Mouse (Mus musculus): ENCODE measurements around the gene 2610021A01Rik. TPM values are rescaled to one million over a fixed set of nuclear protein-coding genes. Genes with fewer than 3 reads are reported as not detected.
"Not testable (repeated sequence)": the region's sequence is repeated elsewhere in the genome, so short reads cannot be mapped to it uniquely, and the experiment has no call there.

2610021A01Rik gene
- 1.5 TPM for polyA plus RNA-seq (2012; fragmentation: generic; extraction: Trizol)

DNA sequence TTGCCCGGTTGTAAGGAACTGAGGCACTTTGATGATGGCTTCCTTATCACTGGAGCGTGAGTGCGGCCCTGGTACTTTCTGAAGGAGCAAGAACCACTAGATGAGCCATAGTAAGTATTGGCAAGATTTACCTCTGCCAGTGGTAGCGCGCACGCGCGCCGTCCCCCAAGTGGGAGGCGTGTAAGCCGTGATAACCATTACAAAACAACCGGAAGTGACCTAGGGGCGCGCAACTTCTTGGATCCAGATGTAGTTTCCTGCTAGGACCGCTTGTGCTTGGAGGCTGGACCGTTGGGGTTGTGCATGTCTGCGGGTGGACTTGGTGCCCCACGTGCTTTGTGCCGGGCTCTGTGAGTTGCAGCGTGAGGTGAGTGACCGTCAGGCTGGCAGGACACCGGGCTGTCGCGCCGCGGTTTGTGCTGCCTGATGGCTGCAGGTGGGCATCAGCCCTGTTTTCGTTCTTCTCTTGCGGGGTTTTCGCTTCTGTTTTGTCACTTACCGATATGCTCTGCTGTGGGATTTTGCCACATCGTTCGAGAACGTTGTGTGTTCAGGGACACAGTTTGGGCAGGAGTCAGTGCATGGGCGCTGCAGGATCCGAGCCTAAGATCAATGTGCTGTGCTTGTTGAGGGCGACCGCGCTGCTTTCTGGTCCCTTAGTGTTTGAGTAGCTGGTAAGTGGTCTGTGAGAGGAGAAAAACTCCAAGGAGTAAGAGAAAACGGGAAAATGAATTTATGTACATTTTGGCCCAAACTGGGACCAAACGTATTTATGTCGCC lies at the start of gene 2610021A01Rik:
2610021A01Rik (plus strand) TSS at position 197 of the 780 bp plus-strand sequence.
- Histone ChIP-seq H3K4me2 (ENCODE audit: low read depth) (peak within 1 kb of the TSS; percentile 92), H3K27me3 (ENCODE audit: control insufficient read depth, insufficient read depth, insufficient read length) (no peaks in the 10 kb centered on the region), H3K36me3 (ENCODE audit: control insufficient read depth, insufficient read depth) (no peaks in the 10 kb centered on the region), H3K79me2 (ENCODE audit: control insufficient read depth, insufficient read depth) (peaks cover 21% of the 10 kb centered on the region), H3K4me3 (peak within 1 kb of the TSS; percentile 62), H3ac (ENCODE audit: control insufficient read depth, insufficient read length) (peak within 1 kb of the TSS; percentile 11)
- TF ChIP-seq TCF3 (IDR thresholded peaks at IDR 0.05; ENCODE audit: insufficient read length, low read depth) (no peak), REST (IDR thresholded peaks at IDR 0.05; ENCODE audit: insufficient read depth, insufficient read length) (no peak), POLR2AphosphoS2 (IDR thresholded peaks at IDR 0.05; ENCODE audit: insufficient read length, low read depth) (no peak), TCF12 (IDR thresholded peaks at IDR 0.05; ENCODE audit: insufficient read depth, poor library complexity, severe bottlenecking) (no peak), POLR2A (IDR thresholded peaks at IDR 0.05; ENCODE audit: insufficient read length, low read depth) (peak; percentile 58), E2F4 (IDR thresholded peaks at IDR 0.05; ENCODE audit: insufficient read depth) (no peak)

DNA sequence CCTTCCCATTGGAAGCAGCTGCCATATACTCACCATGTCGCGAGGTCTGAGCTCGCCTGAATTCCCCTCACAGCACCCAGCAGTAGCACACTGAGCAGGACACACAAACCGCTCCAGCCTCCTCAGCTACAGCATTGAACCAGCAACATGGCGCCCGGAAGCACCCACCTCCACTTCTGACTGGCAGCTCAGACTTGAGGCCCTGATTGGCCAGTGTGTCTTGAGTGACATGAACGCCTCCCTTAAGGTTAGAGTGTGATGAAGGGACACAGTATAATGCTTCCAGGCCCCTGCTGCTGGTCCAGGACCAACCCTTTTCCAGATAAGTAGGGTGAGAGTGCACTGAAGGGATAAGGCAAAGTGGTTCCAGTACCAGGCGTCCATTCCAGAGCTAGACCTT lies 38.3 kb upstream of the 2610021A01Rik start:
- Histone ChIP-seq H3K4me3 (no peak overlapping the region), H3K4me2 (ENCODE audit: low read depth) (no peak overlapping the region), H3K79me2 (ENCODE audit: control insufficient read depth, insufficient read depth) (no peaks in the 10 kb centered on the region), H3K27me3 (ENCODE audit: control insufficient read depth, insufficient read depth, insufficient read length) (no peaks in the 10 kb centered on the region), H3K36me3 (ENCODE audit: control insufficient read depth, insufficient read depth) (no peaks in the 10 kb centered on the region), H3ac (ENCODE audit: control insufficient read depth, insufficient read length) (no peak overlapping the region)
- TF ChIP-seq TCF3 (IDR thresholded peaks at IDR 0.05; ENCODE audit: insufficient read length, low read depth) (no peak), POLR2AphosphoS2 (IDR thresholded peaks at IDR 0.05; ENCODE audit: insufficient read length, low read depth) (no peak), MYOG (IDR thresholded peaks at IDR 0.05; ENCODE audit: control insufficient read depth in 1 of 3, insufficient read depth in 1 of 3, insufficient read length in 2 of 3, low read depth in 2 of 3) (no peak), POLR2A (IDR thresholded peaks at IDR 0.05; ENCODE audit: insufficient read length, low read depth) (no peak), E2F4 (IDR thresholded peaks at IDR 0.05; ENCODE audit: insufficient read depth) (no peak), SRF (IDR thresholded peaks at IDR 0.05; ENCODE audit: control insufficient read depth, insufficient read length, low read depth) (no peak), CEBPB (IDR thresholded peaks at IDR 0.05; ENCODE audit: insufficient read depth, poor library complexity, severe bottlenecking) (no peak), MYOD1 (IDR thresholded peaks at IDR 0.05; ENCODE audit: control insufficient read depth in 1 of 3, insufficient read length in 2 of 3, low read depth in 2 of 3) (no peak), REST (IDR thresholded peaks at IDR 0.05; ENCODE audit: insufficient read depth, insufficient read length) (no peak), TCF12 (IDR thresholded peaks at IDR 0.05; ENCODE audit: insufficient read depth, poor library complexity, severe bottlenecking) (no peak), MAX (IDR thresholded peaks at IDR 0.05; ENCODE audit: low read depth) (no peak), USF1 (IDR thresholded peaks at IDR 0.05; ENCODE audit: low read depth) (no peak)

DNA sequence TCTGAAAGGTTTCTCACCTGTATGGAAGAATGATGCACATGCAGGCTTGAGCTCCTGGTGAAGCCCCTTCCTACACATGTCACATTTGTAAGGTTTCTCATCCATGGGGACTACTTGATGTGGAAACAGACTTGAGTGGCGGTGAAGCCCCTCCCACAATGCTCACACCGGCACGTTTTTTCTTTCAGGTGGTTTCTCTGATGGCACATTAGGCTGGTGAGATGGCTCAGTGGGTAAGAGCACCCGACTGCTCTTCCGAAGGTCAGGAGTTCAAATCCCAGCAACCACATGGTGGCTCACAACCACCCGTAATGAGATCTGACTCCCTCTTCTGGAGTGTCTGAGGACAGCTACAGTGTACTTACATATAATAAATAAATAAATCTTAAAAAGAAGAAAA lies 25.5 kb upstream of the 2610021A01Rik start, which contains the start of gene Gm6871:
Gm6871 (minus strand) TSS at position 101 of the 400 bp plus-strand sequence.
- not testable (repeated sequence) for H3K27me3 ChIP-seq (ENCODE audit: control insufficient read depth, insufficient read depth, insufficient read length); H3K4me2 ChIP-seq (ENCODE audit: low read depth); H3K4me3 ChIP-seq; H3K36me3 ChIP-seq (ENCODE audit: control insufficient read depth, insufficient read depth); H3K79me2 ChIP-seq (ENCODE audit: control insufficient read depth, insufficient read depth); H3ac ChIP-seq (ENCODE audit: control insufficient read depth, insufficient read length)

DNA sequence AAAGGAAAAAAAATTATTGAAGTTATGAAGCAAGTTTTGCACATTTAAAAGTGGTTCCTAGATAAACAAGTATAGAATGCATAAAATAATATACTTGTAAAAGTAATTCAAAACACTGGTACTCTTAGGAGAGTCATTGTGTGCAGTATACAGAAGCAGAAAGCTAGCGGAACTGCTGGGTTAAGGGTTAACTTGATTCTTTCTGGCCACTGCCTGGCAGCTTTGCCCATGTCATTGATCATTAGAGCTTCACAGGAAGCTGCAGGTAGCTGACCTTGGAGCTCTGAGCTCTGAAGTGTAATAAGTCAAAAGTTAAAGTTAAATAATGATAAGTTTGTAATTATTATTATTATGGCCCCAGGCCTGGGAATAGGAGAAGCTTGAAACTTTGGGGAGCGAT lies 21.1 kb upstream of the 2610021A01Rik start:
- Histone ChIP-seq H3K4me3 (no peak overlapping the region), H3K4me2 (ENCODE audit: low read depth) (no peak overlapping the region), H3ac (ENCODE audit: control insufficient read depth, insufficient read length) (no peak overlapping the region), H3K36me3 (ENCODE audit: control insufficient read depth, insufficient read depth) (no peaks in the 10 kb centered on the region), H3K27me3 (ENCODE audit: control insufficient read depth, insufficient read depth, insufficient read length) (no peaks in the 10 kb centered on the region), H3K79me2 (ENCODE audit: control insufficient read depth, insufficient read depth) (no peaks in the 10 kb centered on the region)
- no peak for TF ChIP-seq MYOG (IDR thresholded peaks at IDR 0.05; ENCODE audit: control insufficient read depth in 1 of 3, insufficient read depth in 1 of 3, insufficient read length in 2 of 3, low read depth in 2 of 3)
- TF ChIP-seq MAX (IDR thresholded peaks at IDR 0.05; ENCODE audit: low read depth), result no peak
- TF ChIP-seq USF1 (IDR thresholded peaks at IDR 0.05; ENCODE audit: low read depth), result no peak
- TF ChIP-seq SRF (IDR thresholded peaks at IDR 0.05; ENCODE audit: control insufficient read depth, insufficient read length, low read depth), result no peak
- no peak for TF ChIP-seq MYOD1 (IDR thresholded peaks at IDR 0.05; ENCODE audit: control insufficient read depth in 1 of 3, insufficient read length in 2 of 3, low read depth in 2 of 3)
- TF ChIP-seq POLR2AphosphoS2 (IDR thresholded peaks at IDR 0.05; ENCODE audit: insufficient read length, low read depth), result no peak
- TF ChIP-seq TCF12 (IDR thresholded peaks at IDR 0.05; ENCODE audit: insufficient read depth, poor library complexity, severe bottlenecking), result no peak
- no peak for TF ChIP-seq CEBPB (IDR thresholded peaks at IDR 0.05; ENCODE audit: insufficient read depth, poor library complexity, severe bottlenecking)
- TF ChIP-seq E2F4 (IDR thresholded peaks at IDR 0.05; ENCODE audit: insufficient read depth), result no peak
- no peak for TF ChIP-seq REST (IDR thresholded peaks at IDR 0.05; ENCODE audit: insufficient read depth, insufficient read length)
- TF ChIP-seq TCF3 (IDR thresholded peaks at IDR 0.05; ENCODE audit: insufficient read length, low read depth), result no peak
- no peak for TF ChIP-seq POLR2A (IDR thresholded peaks at IDR 0.05; ENCODE audit: insufficient read length, low read depth)

DNA sequence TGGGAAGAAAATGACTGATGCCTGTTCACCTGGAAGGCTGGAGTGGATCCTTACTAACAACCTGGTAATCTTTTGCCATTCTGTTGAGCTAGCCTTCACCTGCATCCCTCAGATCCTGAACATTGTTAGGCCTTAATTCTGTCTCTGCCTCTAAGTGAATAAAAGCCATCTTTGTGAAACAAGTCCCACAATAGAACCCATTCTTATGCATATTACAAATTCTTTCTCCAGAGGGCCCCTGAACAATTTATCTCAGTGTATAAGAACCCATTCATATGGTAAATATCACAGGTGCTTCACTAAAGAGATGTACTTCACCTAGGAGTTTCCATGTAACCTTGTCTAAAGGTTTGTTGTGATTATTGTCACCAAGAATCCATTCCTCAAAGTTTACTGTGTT lies 17.0 kb upstream of the 2610021A01Rik start:
- H3ac ChIP-seq (ENCODE audit: control insufficient read depth, insufficient read length), result no peak overlapping the region
- TF ChIP-seq POLR2A (IDR thresholded peaks at IDR 0.05; ENCODE audit: insufficient read length, low read depth) (no peak), CEBPB (IDR thresholded peaks at IDR 0.05; ENCODE audit: insufficient read depth, poor library complexity, severe bottlenecking) (no peak), TCF3 (IDR thresholded peaks at IDR 0.05; ENCODE audit: insufficient read length, low read depth) (no peak)
- no peaks in the 10 kb centered on the region for H3K27me3 ChIP-seq (ENCODE audit: control insufficient read depth, insufficient read depth, insufficient read length)
- no peaks in the 10 kb centered on the region for H3K36me3 ChIP-seq (ENCODE audit: control insufficient read depth, insufficient read depth)
- H3K79me2 ChIP-seq (ENCODE audit: control insufficient read depth, insufficient read depth), result no peaks in the 10 kb centered on the region
- H3K4me3 ChIP-seq, result no peak overlapping the region
- no peak overlapping the region for H3K4me2 ChIP-seq (ENCODE audit: low read depth)

DNA sequence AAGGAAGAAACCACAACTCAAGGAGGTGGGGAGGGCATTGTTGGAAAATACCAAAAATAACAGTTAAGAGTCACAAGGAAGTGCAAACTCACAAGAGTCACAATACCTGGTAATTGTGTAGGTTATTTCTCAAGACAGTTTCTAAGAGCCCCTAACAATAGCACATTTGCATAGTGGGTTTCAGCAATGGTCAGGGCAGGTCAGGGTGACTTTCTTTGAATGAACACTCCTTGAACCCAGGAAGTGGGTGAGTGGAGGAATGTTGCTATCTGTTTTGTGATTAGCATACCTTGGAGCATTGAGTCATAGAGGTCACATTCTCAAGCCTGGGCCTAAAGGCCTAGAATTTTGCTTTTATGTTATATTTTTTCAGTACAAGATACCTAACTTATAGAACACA lies 11.2 kb upstream of the 2610021A01Rik start:
- H3K4me3 ChIP-seq; H3K27me3 ChIP-seq (ENCODE audit: control insufficient read depth, insufficient read depth, insufficient read length); H3ac ChIP-seq (ENCODE audit: control insufficient read depth, insufficient read length); H3K36me3 ChIP-seq (ENCODE audit: control insufficient read depth, insufficient read depth); H3K4me2 ChIP-seq (ENCODE audit: low read depth); H3K79me2 ChIP-seq (ENCODE audit: control insufficient read depth, insufficient read depth): not testable (repeated sequence)
